Mouse (Mus musculus): ENCODE results near the gene Pramel4. TPM values are rescaled to one million over a fixed set of nuclear protein-coding genes. Genes with fewer than 3 reads are reported as not detected.
"Not testable (repeated sequence)": the region's sequence is repeated elsewhere in the genome, so short reads cannot be mapped to it uniquely, and the experiment has no call there.

Gene Pramel4
- polyA plus RNA-seq (2015; fragmentation: Nextera tagmentation; extraction: Ambion mirVana), result not detected in 2 replicates

- ATAC-seq; H3K4me2 ChIP-seq (ENCODE audit: low read length); H3K9ac ChIP-seq (replicated peaks; ENCODE audit: low read depth, low read length); H3K4me3 ChIP-seq (replicated peaks; ENCODE audit: low read length); H3K36me3 ChIP-seq (ENCODE audit: control insufficient read depth, insufficient read depth); H3K27me3 ChIP-seq (replicated peaks; ENCODE audit: control insufficient read depth, insufficient read depth, low read length); H3K27ac ChIP-seq (ENCODE audit: low read length); H3K4me1 ChIP-seq (replicated peaks; ENCODE audit: control insufficient read depth, insufficient read depth, low read length); H3K9me3 ChIP-seq (ENCODE audit: control insufficient read depth, low read length): not testable (repeated sequence)
- 91% methylated on average over 3 of the region's 3 CpGs for WGBS
Observed at GRCm38 (mm10) chr4:144058826-144059225, at the start of gene Pramel4. Pramel4 (plus strand) TSS chr4:144059126.

DNA sequence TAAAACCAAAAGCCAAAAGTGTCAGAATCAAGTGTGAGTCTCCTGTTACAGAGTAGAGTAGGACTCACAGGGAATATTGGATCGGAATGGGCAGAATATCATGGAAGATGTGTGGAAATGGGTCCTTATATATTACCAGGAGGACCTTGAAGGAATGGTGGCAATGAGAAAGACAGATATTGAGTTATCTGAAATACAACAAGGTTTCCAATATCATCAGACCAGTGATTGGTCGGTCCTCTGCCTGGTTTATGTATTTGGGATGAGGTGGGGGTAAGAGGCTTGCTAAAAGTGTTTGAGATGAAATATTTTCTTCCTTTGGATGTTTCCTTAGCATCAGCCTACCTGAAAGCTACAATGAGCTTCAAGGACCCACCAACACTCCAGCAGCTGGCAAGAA is 47.2 kb downstream of the Pramel4 start, which contains the start of gene Gm13102:
Gene Gm13102 (plus strand): TSS at position 301 of the 400 bp plus-strand sequence.
- not testable (repeated sequence) for H3K4me1 ChIP-seq (replicated peaks; ENCODE audit: control insufficient read depth, insufficient read depth, low read length); H3K36me3 ChIP-seq (ENCODE audit: control insufficient read depth, insufficient read depth); H3K9ac ChIP-seq (replicated peaks; ENCODE audit: low read depth, low read length); H3K4me2 ChIP-seq (ENCODE audit: low read length); ATAC-seq; H3K4me3 ChIP-seq (replicated peaks; ENCODE audit: low read length); H3K27me3 ChIP-seq (replicated peaks; ENCODE audit: control insufficient read depth, insufficient read depth, low read length); H3K9me3 ChIP-seq (ENCODE audit: control insufficient read depth, low read length); H3K27ac ChIP-seq (ENCODE audit: low read length)
- WGBS, result no CpG with 5 or more reads among the region's 2 CpGs

Other genes starting within 250 kb of the Pramel4 start
- not detected in 2 replicates for gene Gm13084, start 243.0 kb upstream of the Pramel4 start, polyA plus RNA-seq (2015; fragmentation: Nextera tagmentation; extraction: Ambion mirVana)
- gene Gm13103, start 212.6 kb upstream of the Pramel4 start, polyA plus RNA-seq (2015; fragmentation: Nextera tagmentation; extraction: Ambion mirVana), result not detected in 2 replicates
- not detected in 2 replicates for gene Pramef6, start 158.7 kb upstream of the Pramel4 start, polyA plus RNA-seq (2015; fragmentation: Nextera tagmentation; extraction: Ambion mirVana)
- not detected in 2 replicates for gene Pramef25, start 108.1 kb upstream of the Pramel4 start, polyA plus RNA-seq (2015; fragmentation: Nextera tagmentation; extraction: Ambion mirVana)
- gene Gm13101, start 92.2 kb upstream of the Pramel4 start, polyA plus RNA-seq (2015; fragmentation: Nextera tagmentation; extraction: Ambion mirVana), result not detected in 2 replicates
- not detected in 2 replicates for gene Pramef17, start 64.8 kb upstream of the Pramel4 start, polyA plus RNA-seq (2015; fragmentation: Nextera tagmentation; extraction: Ambion mirVana)
- not detected in 2 replicates for gene Gm13102, start 47.3 kb downstream of the Pramel4 start, polyA plus RNA-seq (2015; fragmentation: Nextera tagmentation; extraction: Ambion mirVana)
- gene Oog3, start 103.5 kb downstream of the Pramel4 start, polyA plus RNA-seq (2015; fragmentation: Nextera tagmentation; extraction: Ambion mirVana), result not detected in 2 replicates
- gene Oog2, start 131.6 kb downstream of the Pramel4 start, polyA plus RNA-seq (2015; fragmentation: Nextera tagmentation; extraction: Ambion mirVana), result not detected in 2 replicates
- not detected in 2 replicates for gene C87977, start 154.2 kb downstream of the Pramel4 start, polyA plus RNA-seq (2015; fragmentation: Nextera tagmentation; extraction: Ambion mirVana)
- not detected in 2 replicates for gene Pramel5, start 221.4 kb downstream of the Pramel4 start, polyA plus RNA-seq (2015; fragmentation: Nextera tagmentation; extraction: Ambion mirVana)

Data from forebrain, embryonic 16.5 days (tissue).